Mouse (Mus musculus) CH12.LX (cell line): ENCODE data around the gene Olfr199. TPM values are rescaled to one million over a fixed set of nuclear protein-coding genes. Genes with fewer than 3 reads are reported as not detected.
A peak's percentile ranks its signal among the peaks of the same experiment; 100 is the strongest.
"Not testable (repeated sequence)": the region's sequence is repeated elsewhere in the genome, so short reads cannot be mapped to it uniquely, and the experiment has no call there.

Experiments
- DNase-seq: peaks from one replicate; pipeline ENCODE4 v3.0.0-alpha.2; 2013; ENCODE audit errors: extremely low read depth
- H3K27ac ChIP-seq: 2 replicates; pipeline ENCODE4 v1.5.1; 2012; ENCODE audit warnings: low read depth, mild to moderate bottlenecking, control low read depth, moderate library complexity; ENCODE audit not compliant: insufficient read depth
- H3K27me3 ChIP-seq: replicated peaks from 2 replicates; pipeline ENCODE3; 2012; ENCODE audit warnings: inconsistent platforms
- H3K36me3 ChIP-seq, 2 experiments: replicated peaks in 1 of 2; 2 replicates each; pipeline versions ENCODE3 to v1.6.1; 2012; ENCODE audit warnings: inconsistent platforms in 1 of 2, low read length in 1 of 2, mild to moderate bottlenecking in 1 of 2, mixed read lengths in 1 of 2, moderate library complexity in 1 of 2; ENCODE audit not compliant: control insufficient read depth in 1 of 2, insufficient read depth in 1 of 2
- H3K4me1 ChIP-seq, 2 experiments: 2 replicates each; pipeline ENCODE4 v1.6.1; 2012; ENCODE audit warnings: inconsistent platforms in 1 of 2, moderate library complexity in 1 of 2; ENCODE audit not compliant: insufficient read depth in 2 of 2, control insufficient read depth in 1 of 2
- H3K4me2 ChIP-seq: 2 replicates; pipeline ENCODE4 v1.6.1; 2012; ENCODE audit warnings: low read depth, mild to moderate bottlenecking, control low read depth; ENCODE audit not compliant: poor library complexity, insufficient read depth, severe bottlenecking
- H3K4me3 ChIP-seq, 3 experiments: fragments of 150-350 bp in 1 of 3; sonication (generic) in 1 of 3; replicated peaks in 1 of 3; 2 replicates each; pipeline versions ENCODE3 to v1.5.1; 2011 to 2012; ENCODE audit warnings: low read depth in 2 of 3, low read length in 2 of 3, mild to moderate bottlenecking in 2 of 3, moderate library complexity in 2 of 3, control low read depth in 1 of 3, improper control_type of control experiment in 1 of 3, inconsistent platforms in 1 of 3, mixed read lengths in 1 of 3; ENCODE audit not compliant: poor library complexity in 1 of 3
- H3K79me2 ChIP-seq: replicated peaks from 2 replicates; pipeline ENCODE4 v1.6.1; 2012; ENCODE audit warnings: mild to moderate bottlenecking, moderate library complexity; ENCODE audit not compliant: control insufficient read depth, poor library complexity, insufficient read depth, severe bottlenecking; ENCODE audit errors: extremely low read depth
- H3K9ac ChIP-seq: 2 replicates; pipeline ENCODE4 v1.6.1; 2012; ENCODE audit warnings: low read depth, mild to moderate bottlenecking, control low read depth, moderate library complexity; ENCODE audit not compliant: insufficient read depth
- H3K9me3 ChIP-seq: replicated peaks from 2 replicates; pipeline ENCODE3; 2012; ENCODE audit warnings: low read length, inconsistent platforms, mixed read lengths
- CTCF ChIP-seq, 2 experiments: IDR thresholded peaks in 1 of 2; conservative IDR thresholded peaks in 1 of 2; 2 replicates each; pipeline ENCODE4 v1.5.1; 2011 to 2012; ENCODE audit warnings: low read depth in 2 of 2, low read length in 2 of 2, improper control_type of control experiment in 1 of 2, inconsistent platforms in 1 of 2, mild to moderate bottlenecking in 1 of 2, moderate library complexity in 1 of 2
- IRF4 ChIP-seq: IDR thresholded peaks from 2 replicates; pipeline ENCODE4 v1.6.1; 2014; ENCODE audit warnings: low read depth, mild to moderate bottlenecking, inconsistent platforms, low read length, improper control_type of control experiment
- JUND ChIP-seq: conservative IDR thresholded peaks from 2 replicates; pipeline ENCODE4 v1.6.1; 2011; ENCODE audit warnings: low read depth, low read length, improper control_type of control experiment
- MEF2A ChIP-seq: IDR thresholded peaks from 2 replicates; pipeline ENCODE4 v1.6.1; 2014; ENCODE audit warnings: low read depth, mild to moderate bottlenecking, inconsistent platforms, low read length, improper control_type of control experiment, borderline replicate concordance
- MXI1 ChIP-seq: IDR thresholded peaks from 2 replicates; pipeline ENCODE4 v1.6.1; 2011; ENCODE audit warnings: mild to moderate bottlenecking, low read depth, low read length, improper control_type of control experiment
- SIN3A ChIP-seq: IDR thresholded peaks from 2 replicates; pipeline ENCODE4 v1.6.1; 2012; ENCODE audit warnings: low read length, improper control_type of control experiment, inconsistent platforms
- ZC3H11A ChIP-seq: IDR thresholded peaks from 2 replicates; pipeline ENCODE4 v1.6.1; 2012; ENCODE audit warnings: low read depth, mild to moderate bottlenecking, inconsistent platforms, low read length, improper control_type of control experiment
- dilution Hi-C: fragments of 300-500 bp; cut with MboI; formaldehyde crosslinking; loops from 2 replicates; pipeline ENCODE4 v1.14.3; 2020; ENCODE audit warnings: low sequenced_read_pairs; ENCODE audit not compliant: extremely low pct_unique_long_range_greater_than_20kb, extremely low pct_ligation_motif_present
- in situ Hi-C: fragments of 300-500 bp; cut with MboI; formaldehyde crosslinking; loops from 3 replicates; pipeline ENCODE4 v1.14.3; 2019; ENCODE audit warnings: low sequenced_read_pairs, low pct_ligation_motif_present, low pct_unique_long_range_greater_than_20kb, mixed read lengths
- polyA plus RNA-seq: library from polyadenylated mRNA; unstranded; fragments of >175 nt; gene quantifications from 2 replicates; pipeline ENCODE4 v1.2.1, GENCODE M21; 2012; ENCODE audit warnings: low read depth; ENCODE audit not compliant: insufficient read length
- total RNA-seq, 2 experiments: library from RNA; depleted of rRNA; stranded (reverse); fragments of 300-350 nt in 1 of 2; fragments of >200 nt in 1 of 2; gene quantifications; 2 replicates each; pipeline ENCODE4 v1.2.3; 2012 to 2014

Gene Olfr199
- total RNA-seq (2012; rRNA removed) (not detected in 2 replicates), total RNA-seq (2014; rRNA removed) (not detected in 2 replicates), polyA plus RNA-seq (not detected in 2 replicates)

DNA sequence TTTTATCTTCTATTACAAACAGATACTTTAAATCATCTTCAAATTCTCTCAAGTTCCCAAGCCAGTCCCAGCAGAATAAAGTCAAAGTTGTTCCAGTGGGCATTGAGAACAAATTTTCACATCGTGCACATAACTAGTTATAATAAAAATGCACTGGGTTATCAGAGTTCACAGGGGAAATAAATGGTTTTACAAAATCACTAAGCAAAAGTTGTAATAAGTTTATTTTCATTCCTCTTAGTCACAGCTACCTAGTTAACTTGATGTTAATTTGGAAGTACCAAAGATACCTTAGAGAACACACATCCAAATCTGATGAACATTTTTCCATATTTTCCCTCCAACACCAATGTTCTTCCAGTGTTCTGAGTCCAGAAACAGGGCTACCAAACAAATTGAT, at the start of gene Olfr199:
Gene Olfr199, minus strand, starts transcription at position 101 of the 400 bp plus-strand sequence.
- H3K4me2 ChIP-seq, H3K4me1 ChIP-seq, H3K27ac ChIP-seq, H3K9me3 ChIP-seq, H3K4me3 ChIP-seq, H3K27me3 ChIP-seq, in situ Hi-C loops, H3K79me2 ChIP-seq, dilution Hi-C loops, H3K36me3 ChIP-seq, H3K9ac ChIP-seq, DNase-seq: not testable (repeated sequence)

DNA sequence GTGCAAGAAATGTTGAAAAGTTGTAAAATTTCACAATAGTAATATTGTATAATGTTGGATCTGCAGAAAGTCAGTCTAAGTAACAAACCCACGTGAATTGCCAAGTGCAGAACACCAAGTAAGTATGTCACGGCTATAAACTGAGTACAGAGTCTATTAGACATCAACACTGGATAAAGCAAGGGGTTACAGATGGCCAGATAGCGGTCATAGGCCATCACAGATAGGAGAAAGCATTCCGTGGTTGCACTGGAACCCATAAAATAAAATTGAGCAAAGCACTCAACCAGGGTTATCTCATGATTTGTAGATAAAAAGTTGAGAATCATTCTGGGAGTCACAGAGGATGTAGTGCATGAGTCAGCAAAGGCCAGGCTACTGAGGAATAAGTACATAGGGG, 49.5 kb upstream of the Olfr199 start:
- H3K4me1 ChIP-seq, DNase-seq, H3K9ac ChIP-seq, H3K9me3 ChIP-seq, in situ Hi-C loops, H3K27me3 ChIP-seq, H3K79me2 ChIP-seq, H3K4me3 ChIP-seq, dilution Hi-C loops, H3K36me3 ChIP-seq, H3K27ac ChIP-seq: not testable (repeated sequence)
- 0 out of 2 replicates have a peak overlapping the region, but pooled peaks have one; percentile 29 for H3K4me2 ChIP-seq

DNA sequence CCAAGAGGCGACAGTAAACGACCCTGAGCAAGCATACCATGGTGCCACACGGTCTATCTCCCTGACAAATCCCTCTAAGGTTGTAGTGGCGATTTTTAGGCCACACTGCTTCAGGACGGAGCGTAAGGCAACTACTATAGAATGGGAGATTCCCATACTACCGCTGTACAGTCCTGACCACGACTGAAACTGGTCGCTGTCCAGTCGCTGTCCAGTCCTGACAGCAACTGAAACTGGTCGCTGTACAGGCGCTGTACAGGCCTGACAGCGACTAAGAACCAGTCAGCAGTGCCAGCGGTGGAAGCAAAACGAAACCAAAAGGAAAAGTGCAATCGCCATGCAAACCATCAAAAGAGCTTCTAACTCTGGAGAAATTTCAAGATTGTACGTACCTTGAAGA, 30.1 kb upstream of the Olfr199 start:
- Histone ChIP-seq H3K4me3 (peak overlapping the region in 1 of 3 experiments; percentile 50), H3K4me1 (peaks cover 0 to 3% of the 10 kb centered on the region in 2 experiments; a peak in 1 of 4 replicates), H3K27ac (no peak overlapping the region), H3K9me3 (no peaks in the 10 kb centered on the region), H3K36me3 (no peaks in the 10 kb centered on the region), H3K9ac (no peak overlapping the region), H3K79me2 (no peaks in the 10 kb centered on the region), H3K27me3 (no peaks in the 10 kb centered on the region), H3K4me2 (peak overlapping the region; percentile 39)
- dilution Hi-C loops: no loop called here
- no peak for DNase-seq
- TF ChIP-seq MEF2A (no peak), MXI1 (peak; percentile 91), CTCF (conservative IDR thresholded peaks at IDR 0.05 in 1 of 2, IDR thresholded peaks at IDR 0.05 in 1 of 2; ENCODE audit: low read depth in 2 of 2, low read length in 2 of 2) (no peak), JUND (no peak), ZC3H11A (no peak), SIN3A (peak; percentile 95), IRF4 (0 out of 2 replicates have a peak, but pooled peaks have one; percentile 39)
- in situ Hi-C loops: no loop called here

DNA sequence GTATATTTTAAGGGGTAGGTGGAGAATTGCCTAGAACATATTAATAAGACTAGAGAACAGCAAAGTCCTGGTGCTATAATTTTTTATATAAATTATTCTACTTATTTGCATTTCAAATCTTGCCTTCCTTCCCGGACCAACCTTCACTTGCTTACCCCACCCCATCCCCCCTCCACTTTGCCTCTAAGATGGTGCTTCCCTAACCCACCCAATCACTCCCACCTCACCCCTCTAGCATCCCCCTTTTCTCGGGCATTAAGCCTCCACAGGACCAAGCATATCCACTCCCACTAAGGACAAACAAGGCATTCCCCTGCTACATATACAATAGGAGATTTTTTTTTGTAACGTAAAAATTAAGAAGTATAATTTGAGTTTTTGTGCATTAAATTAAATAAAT, 1.7 kb downstream of the Olfr199 start:
- H3K4me3 ChIP-seq, H3K4me1 ChIP-seq, dilution Hi-C loops, H3K36me3 ChIP-seq, DNase-seq, H3K4me2 ChIP-seq, H3K27ac ChIP-seq, H3K27me3 ChIP-seq, in situ Hi-C loops, H3K9ac ChIP-seq, H3K79me2 ChIP-seq, H3K9me3 ChIP-seq: not testable (repeated sequence)

DNA sequence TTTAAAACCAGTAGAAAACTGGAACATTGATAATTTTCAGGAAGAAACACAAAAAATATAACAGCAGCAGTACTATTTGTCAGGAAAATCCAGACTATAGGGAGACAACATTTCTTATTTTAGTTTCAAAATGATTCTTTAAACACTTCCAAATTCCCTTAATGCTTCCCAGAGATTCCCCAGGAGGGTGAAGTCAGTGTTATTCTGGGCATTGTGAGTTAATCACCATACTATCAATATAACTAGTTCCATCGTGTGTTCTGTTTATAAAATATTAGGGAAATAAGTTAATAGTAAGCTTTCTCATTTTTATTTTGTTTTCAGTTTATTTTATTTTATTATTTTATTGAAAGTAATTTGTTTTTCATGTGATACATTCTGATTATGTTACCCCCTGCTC, 16.1 kb downstream of the Olfr199 start, which contains the start of gene Olfr198:
Gene Olfr198, minus strand, starts transcription at position 101 of the 400 bp plus-strand sequence.
- H3K27me3 ChIP-seq, H3K9ac ChIP-seq, H3K4me3 ChIP-seq, H3K4me1 ChIP-seq, H3K4me2 ChIP-seq, H3K9me3 ChIP-seq, DNase-seq, H3K36me3 ChIP-seq, H3K27ac ChIP-seq, H3K79me2 ChIP-seq, dilution Hi-C loops, in situ Hi-C loops: not testable (repeated sequence)
